Mouse (Mus musculus): Measurements from ENCODE around the gene Fkbp2.
A peak's percentile ranks its signal among the peaks of the same experiment; 100 is the strongest.

DNA sequence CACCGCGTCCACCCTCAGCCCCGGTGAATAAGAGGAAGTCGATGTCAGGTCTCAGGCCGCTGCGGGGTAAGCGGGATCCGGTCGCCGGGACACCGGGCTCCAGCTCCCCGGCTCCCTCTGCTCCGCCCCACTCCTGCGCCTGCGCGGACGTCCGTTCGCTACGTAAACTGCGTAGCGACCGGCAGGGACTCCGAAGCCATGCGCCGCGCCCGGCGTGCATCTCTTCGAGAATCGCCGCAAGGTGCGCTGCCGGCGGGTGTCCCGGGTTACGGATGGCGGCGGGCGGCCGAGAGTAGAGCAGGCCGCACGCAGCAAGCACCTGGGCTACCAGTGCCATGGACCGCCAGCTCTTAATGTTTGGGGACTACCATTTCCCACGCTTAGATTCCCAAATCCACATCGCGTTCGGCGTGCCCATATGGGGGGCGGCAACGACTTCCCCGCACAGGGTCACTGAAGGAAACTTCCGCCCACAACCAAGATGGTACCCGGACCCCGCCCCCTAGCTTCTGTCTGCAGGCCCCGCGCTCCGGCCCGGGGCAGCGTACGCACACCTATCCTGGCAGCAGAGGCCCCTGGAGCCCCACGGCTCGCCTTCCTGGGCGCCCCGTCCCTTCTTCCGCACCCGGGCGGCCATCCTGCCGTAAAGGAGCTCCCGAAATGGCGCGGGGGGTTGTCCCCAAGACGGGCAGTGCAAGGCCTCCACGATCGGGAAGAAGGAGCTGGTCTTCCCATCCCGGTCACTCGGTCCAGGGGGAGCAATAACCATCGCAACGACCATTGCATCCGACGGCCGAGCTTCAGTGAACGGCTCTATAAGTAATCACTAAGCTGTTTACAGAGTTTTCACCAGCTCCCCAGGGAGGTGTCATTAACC lies 38.7 kb downstream of the Fkbp2 start, which contains the start of gene Bad:
- TF ChIP-seq POLR2A (IDR thresholded peaks at IDR 0.05; ENCODE audit: control insufficient read depth, low read depth, low read length) (peak; percentile 70), CTCF (IDR thresholded peaks at IDR 0.05; ENCODE audit: control insufficient read depth, insufficient read depth, insufficient replicate concordance, low read depth, low read length) (no peak)

All from testis, adult 2 months (tissue).